Mouse (Mus musculus) skeletal muscle tissue, adult 2 months (tissue): Measurements from ENCODE around the gene Mrpl58.
"Not testable (repeated sequence)": the region's sequence is repeated elsewhere in the genome, so short reads cannot be mapped to it uniquely, and the experiment has no call there.

ENCODE experiments used
- DNase-seq: peaks from one replicate; pipeline ENCODE4 v3.0.0-alpha.2; 2012; ENCODE audit warnings: low read depth, low spot score

Mrpl58 gene

GRCm38 (mm10) chr11:115427482-115428331 is 24.2 kb downstream of the Mrpl58 start:
- DNase-seq, result no peak

DNA sequence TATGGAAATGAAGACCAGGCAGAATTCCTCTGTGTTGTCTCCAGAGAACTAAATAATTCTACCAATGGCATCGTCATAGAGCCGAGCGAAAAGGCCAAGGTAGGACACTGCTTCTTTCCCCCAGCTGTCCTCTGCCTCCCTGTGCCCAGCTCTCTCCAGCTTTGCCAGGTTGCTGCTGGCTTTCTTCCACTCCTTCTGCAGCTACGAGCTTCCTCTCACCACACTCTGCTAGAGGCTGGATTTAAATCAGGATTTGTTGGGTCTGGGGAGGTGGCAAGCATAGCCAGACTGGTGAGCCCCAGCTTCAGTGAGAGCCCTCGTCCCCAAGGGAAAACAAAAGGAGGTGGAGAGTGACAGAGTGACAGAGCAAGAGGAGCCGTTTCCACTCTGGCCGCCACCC is 25.8 kb downstream of the Mrpl58 start:
- no peak for DNase-seq

DNA sequence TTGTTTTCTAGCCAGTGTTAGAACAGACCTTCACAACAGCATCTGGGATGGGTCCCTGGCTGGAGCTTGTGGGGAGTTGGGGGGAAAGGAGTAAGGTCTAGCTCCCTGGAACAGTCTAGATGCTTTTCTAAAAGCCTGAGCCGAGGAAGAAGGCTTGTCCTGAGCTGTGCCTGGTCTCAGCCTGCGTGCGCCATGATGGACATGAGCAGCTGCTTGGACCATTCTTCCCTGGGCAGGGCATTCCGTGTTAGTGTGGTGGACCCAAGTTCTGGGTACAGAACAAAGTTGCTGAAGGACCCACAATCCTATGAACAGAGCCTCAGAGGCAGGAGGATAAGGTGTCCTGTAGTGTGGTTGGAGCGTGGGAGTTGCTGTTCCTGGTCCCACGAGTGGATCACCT is 27.0 kb downstream of the Mrpl58 start:
- no peak for DNase-seq

DNA sequence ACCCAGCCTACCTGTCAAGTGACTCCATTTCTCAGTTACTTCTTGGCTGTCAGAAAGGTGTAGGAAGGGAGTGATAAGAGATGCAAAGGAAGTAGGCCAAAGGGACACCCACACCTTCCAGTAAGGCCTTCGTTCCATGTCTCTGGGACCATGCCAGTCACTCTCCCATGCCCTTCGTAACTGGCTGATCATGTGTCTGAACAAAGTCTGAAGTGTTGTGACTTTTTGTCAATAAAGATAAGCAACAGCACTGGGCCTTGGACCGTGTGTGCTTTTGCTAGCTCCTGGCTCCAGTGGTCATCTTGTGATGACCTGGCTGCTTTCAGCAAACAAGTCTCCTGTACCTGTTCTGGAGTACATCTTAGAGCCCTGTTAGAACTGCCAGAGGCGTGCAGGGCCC is 29.3 kb downstream of the Mrpl58 start:
- DNase-seq, result no peak

DNA sequence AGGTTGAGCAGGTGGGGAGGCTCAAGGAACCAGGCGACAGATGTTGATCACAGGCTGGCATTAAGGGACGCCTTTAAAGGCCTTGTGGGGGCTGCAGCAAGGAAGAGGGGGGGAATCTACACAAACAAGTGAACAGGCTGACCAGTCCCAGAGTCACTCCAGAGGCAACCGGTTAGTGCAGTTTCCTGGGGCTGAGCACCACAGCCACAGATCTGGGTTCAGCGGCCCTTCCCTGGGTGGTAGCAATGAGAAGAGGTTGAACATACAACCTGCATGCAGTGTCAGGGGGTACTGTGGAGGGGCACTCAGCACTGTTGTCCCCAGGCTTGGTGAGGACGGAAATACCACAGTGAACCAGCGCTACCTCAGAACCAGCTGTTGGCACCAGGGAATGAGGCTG is 29.8 kb downstream of the Mrpl58 start:
- DNase-seq, result no peak

DNA sequence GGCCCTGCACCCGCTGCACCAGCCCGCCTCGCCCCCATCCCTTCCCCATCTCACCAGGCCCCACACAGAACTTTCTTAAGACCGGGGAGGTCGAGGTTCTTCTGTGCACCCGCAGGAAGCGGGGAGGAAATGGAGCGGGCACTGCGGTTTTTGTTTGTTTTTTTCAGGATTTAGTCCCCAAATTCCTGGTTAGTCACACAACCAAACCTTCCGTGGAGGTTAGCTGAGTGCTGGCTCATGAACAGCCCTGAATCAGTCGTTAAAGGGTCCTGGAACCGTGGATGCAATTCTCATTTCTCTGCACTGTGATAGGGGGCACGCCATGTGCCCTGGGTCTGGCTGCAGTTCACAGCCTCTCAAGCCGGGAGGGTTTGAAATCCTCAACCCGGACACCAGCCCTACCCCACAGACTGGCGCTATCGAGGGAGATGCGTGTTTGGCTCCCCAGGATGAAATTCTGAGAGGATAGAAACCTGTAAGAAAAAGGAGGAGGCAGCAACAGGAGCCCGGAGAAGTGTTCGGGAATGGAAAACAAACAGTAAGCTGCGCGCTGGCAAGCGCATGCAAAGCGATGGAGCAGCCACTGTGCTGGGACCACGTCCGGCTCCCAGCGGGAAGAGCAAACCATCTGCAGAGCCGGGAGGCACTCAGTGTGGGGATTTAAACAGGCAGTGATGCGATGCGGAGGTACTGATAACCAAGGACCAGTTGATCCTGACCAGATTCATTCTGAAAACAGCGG is 32.2 kb downstream of the Mrpl58 start:
- no peak for DNase-seq

GRCm38 (mm10) chr11:115437571-115438122 is 34.1 kb downstream of the Mrpl58 start:
- DNase-seq, result no peak

DNA sequence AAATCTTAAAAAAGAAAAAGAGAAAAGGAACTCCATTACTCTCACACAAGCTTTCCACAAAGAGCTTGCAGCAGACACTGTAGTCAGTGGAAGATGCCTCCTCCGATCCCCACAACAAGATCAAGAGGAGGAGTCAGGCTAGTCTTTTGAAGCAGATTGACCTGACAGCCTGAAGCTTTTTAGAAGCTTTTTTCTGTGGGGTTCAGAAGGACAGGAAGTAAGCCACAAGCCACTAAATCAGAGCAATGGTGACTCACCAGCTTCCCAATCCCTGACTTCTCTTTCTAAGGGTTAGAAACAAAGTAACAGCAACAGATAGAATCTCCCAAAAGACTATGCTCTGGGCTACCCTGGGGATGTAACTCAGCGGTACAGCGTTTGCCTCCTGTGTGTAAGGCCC is 35.8 kb downstream of the Mrpl58 start:
- no peak for DNase-seq

DNA sequence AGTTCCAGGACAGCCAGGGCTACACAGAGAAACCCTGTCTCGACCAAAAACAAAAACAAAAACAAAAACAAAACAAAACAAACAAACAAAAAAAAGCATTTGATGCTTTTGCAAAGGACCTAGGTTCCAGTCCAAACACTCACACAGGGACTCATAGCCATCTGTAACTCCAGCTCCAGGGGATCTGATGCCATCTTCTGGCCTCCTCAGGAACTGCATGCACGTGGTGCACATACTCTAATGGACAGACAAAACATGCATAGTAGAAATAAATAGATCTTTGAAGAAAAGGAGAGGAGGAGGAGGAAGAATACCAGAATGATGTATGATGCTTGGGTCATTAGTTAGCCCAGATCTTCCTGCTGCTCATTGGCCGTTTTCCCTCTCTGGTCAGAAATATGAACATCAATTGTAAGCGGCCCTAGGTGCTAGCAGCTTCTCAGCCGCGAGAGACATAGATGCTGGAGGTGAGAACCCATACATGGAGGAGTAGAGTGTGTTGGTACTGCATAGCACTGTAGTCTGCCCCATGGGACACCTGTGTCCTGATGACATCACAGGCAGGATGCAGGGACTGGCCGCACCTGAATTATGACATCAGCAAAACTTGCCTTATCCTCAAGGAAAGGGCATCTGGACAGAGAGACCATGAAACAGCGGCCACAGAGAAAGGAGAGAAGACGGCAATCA is 36.5 kb downstream of the Mrpl58 start, which contains the start of gene Trim80:
Trim80 (plus strand) TSS at position 640 of the 690 bp plus-strand sequence.
- DNase-seq, result no peak

DNA sequence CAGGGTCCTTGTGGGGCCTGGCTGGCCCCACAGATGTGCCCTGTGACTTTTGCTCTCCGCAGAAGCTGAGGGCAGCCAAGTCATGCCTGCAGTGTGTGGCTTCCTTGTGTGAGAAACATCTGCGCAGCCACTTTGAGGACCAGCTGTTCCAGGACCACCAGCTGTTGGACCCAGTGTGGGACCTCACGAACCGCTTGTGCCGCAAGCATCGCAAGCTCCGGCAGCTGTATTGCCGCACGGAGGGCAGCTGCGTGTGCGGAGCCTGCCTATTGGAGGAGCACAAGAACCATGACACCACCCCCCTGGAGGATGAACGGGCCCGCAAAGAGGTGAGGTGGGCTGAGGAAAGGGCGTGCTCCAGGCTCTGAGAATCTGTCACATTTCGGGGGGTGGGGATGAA is 37.9 kb downstream of the Mrpl58 start:
- DNase-seq, result no peak

GRCm38 (mm10) chr11:115446906-115447305 is 43.4 kb downstream of the Mrpl58 start:
- DNase-seq, result no peak

DNA sequence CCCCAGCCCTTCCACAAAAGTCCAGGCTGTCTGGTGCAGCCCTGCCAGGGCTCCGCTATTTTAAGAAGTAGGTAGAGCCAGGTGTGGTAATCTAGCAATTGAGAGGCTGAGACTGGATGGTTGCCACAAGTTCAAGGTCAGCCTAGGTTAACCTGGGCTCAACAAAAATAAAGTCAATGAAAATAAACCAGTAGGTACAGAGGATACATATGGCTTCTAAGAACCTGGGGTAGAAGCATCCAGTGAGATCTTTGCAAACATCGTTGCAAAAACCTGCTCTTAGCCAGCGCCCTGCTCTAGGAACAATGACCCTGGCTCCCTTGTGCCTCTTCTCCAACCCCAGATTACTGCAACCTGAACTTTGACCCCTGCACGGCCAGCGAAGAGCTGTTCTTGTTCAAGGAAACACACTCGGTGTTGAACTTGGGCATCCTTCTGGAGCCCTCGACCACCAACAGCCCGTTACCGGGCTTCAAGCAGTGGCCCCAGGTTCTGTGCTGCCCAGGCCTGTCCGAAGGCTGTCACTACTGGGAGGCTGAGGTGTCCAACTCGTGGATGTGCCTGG is 43.9 kb downstream of the Mrpl58 start:
- no peak for DNase-seq

DNA sequence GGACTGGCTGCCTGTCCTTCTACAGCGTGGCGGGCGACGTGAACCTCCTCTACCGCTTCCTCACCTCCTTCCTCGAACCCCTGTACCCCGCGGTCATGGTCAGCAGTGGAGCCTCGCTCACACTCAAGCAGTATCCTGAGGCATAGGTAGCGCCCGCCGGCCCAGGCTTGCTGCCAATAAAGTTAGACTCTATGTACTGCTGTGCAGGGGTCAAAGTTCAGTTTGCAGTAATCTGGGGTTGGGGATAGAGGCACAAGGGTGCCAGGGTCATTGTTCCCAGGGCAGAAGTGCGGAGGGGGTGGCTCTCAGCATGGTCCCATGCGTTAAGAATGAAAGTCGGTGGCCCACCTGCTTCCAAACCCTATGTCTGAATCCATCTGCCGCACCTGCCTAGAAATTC is 44.5 kb downstream of the Mrpl58 start:
- DNase-seq, result no peak

DNA sequence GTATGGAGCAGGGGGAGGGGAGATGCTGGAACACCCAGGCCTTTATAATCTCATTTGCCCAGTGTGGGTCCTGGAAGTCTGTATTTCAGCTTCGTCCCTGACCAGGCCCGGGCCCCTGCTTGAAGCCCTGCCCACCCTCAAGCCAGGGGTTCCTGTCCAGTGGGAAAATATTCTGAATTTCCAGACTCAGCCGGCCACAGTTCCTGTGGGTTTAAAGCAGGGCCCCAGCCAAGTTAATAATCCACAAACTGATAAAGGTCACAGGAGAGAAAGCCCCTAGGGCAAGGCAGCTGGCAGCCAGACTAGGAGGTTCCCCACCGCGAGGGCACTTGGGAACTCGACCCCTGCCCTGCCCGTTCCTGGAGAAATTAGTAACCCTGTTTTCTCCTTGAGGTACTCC is 45.4 kb downstream of the Mrpl58 start:
- no peak for DNase-seq

DNA sequence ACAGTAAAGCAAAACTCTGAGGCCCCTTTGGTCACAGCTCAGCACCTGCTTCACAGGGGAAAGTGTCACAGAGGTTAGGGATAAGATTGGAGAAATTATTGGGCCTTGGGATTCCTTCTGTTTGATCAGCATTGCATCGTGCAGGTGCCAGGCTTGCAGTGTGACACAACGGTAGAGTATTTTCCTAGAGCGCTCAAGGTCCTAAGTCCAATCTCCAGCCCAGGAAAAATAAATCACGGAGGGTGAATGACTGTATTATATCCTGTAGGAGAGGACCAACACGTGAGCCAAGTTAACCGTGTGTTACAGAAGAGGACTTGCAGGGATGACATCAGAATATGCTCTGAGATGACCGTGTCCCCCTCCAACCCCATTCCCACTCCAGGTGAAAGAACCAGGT is 46.6 kb downstream of the Mrpl58 start:
- DNase-seq, result no peak

- DNase-seq, result no peak
Observed at GRCm38 (mm10) chr11:115451781-115452241, 48.3 kb downstream of the Mrpl58 start.

GRCm38 (mm10) chr11:115452281-115452860 is 48.8 kb downstream of the Mrpl58 start:
- DNase-seq, result no peak

DNA sequence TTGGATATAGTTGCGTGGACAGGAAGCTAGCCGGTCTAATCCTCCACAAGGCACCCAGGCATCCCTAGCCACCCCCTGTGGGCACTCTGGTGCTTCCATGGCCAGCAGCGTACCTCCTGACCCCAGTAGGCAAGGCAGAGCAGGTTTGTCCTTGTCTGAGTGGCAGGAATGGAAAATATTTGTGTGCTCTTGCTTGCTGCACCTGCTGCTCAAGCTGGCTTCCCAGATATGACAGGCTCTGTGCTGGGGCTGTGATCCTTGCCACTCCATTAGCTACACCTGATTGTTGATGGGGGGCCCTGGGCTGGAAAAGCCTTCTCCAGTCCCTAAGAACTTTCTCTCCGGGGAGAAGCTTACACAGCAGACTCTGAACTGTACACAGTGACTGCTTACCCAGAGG is 49.8 kb downstream of the Mrpl58 start:
- no peak for DNase-seq

GRCm38 (mm10) chr11:115454822-115455221 is 51.3 kb downstream of the Mrpl58 start:
- DNase-seq, result not testable (repeated sequence)

DNA sequence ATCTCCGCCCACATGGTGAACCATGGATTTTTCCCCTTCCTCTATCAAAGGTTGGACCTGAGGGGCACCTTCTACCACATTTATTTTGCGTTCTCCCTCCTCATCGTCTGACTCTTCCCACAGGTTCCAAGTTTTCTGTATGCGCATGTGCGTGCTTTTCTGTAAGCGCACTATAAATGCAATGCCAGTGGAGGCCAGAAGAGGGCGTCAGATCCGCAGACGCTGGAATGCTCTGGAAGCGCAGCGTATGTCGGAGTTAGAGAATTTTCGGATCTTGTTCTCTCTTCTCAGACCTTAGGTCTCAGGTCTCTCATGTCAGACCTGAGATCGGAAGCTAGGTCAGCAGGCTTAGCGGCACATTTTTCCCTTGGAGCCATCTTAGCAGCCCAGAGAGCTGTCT is 52.1 kb downstream of the Mrpl58 start:
- DNase-seq, result no peak

DNA sequence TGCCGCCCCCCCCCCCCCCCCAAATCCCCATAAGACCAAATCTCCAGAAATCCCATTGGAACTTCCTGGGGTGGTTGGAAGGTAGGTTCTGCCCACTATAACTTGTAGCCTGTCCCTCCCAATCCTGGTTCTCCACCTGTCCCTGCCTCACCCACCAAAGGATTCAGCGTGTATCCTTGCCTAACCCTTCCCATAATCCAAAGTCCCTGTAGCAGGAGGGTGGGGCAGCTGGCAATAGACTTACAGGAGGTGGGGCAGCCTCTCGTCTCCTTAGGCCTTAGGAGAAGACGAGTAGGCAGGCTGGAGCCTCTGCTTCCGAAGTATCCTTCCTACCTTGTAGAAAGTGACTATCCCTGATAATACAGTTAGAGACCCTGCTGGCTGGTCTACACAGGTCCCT is 52.6 kb downstream of the Mrpl58 start:
- no peak for DNase-seq
